Mouse (Mus musculus): ENCODE measurements around the gene Olfr172. TPM values are rescaled to one million over a fixed set of nuclear protein-coding genes. Genes with fewer than 3 reads are reported as not detected.

Gene Olfr172
- polyA plus RNA-seq, 1 experiment from 2014 or later = not detected

Small RNA genes within 50 kb of the gene (microRNA-seq; reads per million reads assigned to microRNA genes)
- gene Gm27564 = not detected

Other genes with a start within 250 kb of the Olfr172 start
- gene St3gal6, start 238.9 kb downstream of the Olfr172 start, polyA plus RNA-seq (2014; fragmentation: Nextera tagmentation; extraction: Ambion mirVana) = 9.7 and 14.0 TPM in 2 replicates
- not detected in 2 replicates for gene Gm813, start 146.2 kb downstream of the Olfr172 start, polyA plus RNA-seq (2014; fragmentation: Nextera tagmentation; extraction: Ambion mirVana)
- not detected in 2 replicates for gene E330017A01Rik, start 124.4 kb downstream of the Olfr172 start, polyA plus RNA-seq (2014; fragmentation: Nextera tagmentation; extraction: Ambion mirVana)
- 21.9 and 23.5 TPM in 2 replicates for gene Cpox, start 92.9 kb downstream of the Olfr172 start, polyA plus RNA-seq (2014; fragmentation: Nextera tagmentation; extraction: Ambion mirVana)
- not detected in 2 replicates for gene Gpr15, start 44.1 kb downstream of the Olfr172 start, polyA plus RNA-seq (2014; fragmentation: Nextera tagmentation; extraction: Ambion mirVana)
- 126 and 129 TPM in 2 replicates for gene Cldnd1, start 35.3 kb downstream of the Olfr172 start, polyA plus RNA-seq (2014; fragmentation: Nextera tagmentation; extraction: Ambion mirVana)
- not detected in 2 replicates for gene Olfr173, start 37.1 kb upstream of the Olfr172 start, polyA plus RNA-seq (2014; fragmentation: Nextera tagmentation; extraction: Ambion mirVana)
- gene Olfr175-ps1, start 63.6 kb upstream of the Olfr172 start, polyA plus RNA-seq (2014; fragmentation: Nextera tagmentation; extraction: Ambion mirVana) = not detected in 2 replicates
- gene Olfr177, start 111.6 kb upstream of the Olfr172 start, polyA plus RNA-seq (2014; fragmentation: Nextera tagmentation; extraction: Ambion mirVana) = not detected in 2 replicates
- not detected in 2 replicates for gene Olfr178, start 128.9 kb upstream of the Olfr172 start, polyA plus RNA-seq (2014; fragmentation: Nextera tagmentation; extraction: Ambion mirVana)
- not detected in 2 replicates for gene Olfr181, start 165.6 kb upstream of the Olfr172 start, polyA plus RNA-seq (2014; fragmentation: Nextera tagmentation; extraction: Ambion mirVana)
- gene Olfr180, start 166.2 kb upstream of the Olfr172 start, polyA plus RNA-seq (2014; fragmentation: Nextera tagmentation; extraction: Ambion mirVana) = not detected in 2 replicates
- gene Olfr183, start 232.2 kb upstream of the Olfr172 start, polyA plus RNA-seq (2014; fragmentation: Nextera tagmentation; extraction: Ambion mirVana) = not detected in 2 replicates

All from limb, embryonic 11.5 days (tissue).